Comparison of ENCODE assay signal across 10 mouse cellular contexts in genomic region chr1:31636575-31637356, GRCm38 (mm10).
"Had no signal": no experiment of that assay in that cellular context is flagged by ENCODE, and none has a peak within 500 bp of the region (broad histone marks: within the 10 kb centered on the region; RNA-seq: fewer than 3 reads in every experiment).

No protein-coding gene starts in this region.

- ATAC-seq: liver, embryonic 12.5 days; midbrain, embryonic 15.5 days had no signal

- H3K9ac ChIP-seq: limb, embryonic 15.5 days; liver, embryonic 12.5 days; lung, embryonic 15.5 days; midbrain, embryonic 15.5 days had no signal

- H3K27ac ChIP-seq: layer of hippocampus, adult 2 months; limb, embryonic 15.5 days; liver, embryonic 12.5 days; lung, embryonic 15.5 days; midbrain, embryonic 15.5 days; stomach, postnatal 0 days had no signal

- H3K4me2 ChIP-seq: limb, embryonic 15.5 days; liver, embryonic 12.5 days; lung, embryonic 15.5 days; midbrain, embryonic 15.5 days had no signal

- H3K9me3 ChIP-seq: limb, embryonic 15.5 days; liver, embryonic 12.5 days; lung, embryonic 15.5 days; midbrain, embryonic 15.5 days had no signal

- H3K36me3 ChIP-seq: limb, embryonic 15.5 days; liver, embryonic 12.5 days; lung, embryonic 15.5 days; midbrain, embryonic 15.5 days had no signal

- DNase-seq: kidney, postnatal 10 days; kidney, postnatal 4 days; left cerebral cortex, postnatal 4 days; thymus, postnatal 4 days had no signal

- H3K27me3 ChIP-seq: limb, embryonic 15.5 days; liver, embryonic 12.5 days; lung, embryonic 15.5 days; midbrain, embryonic 15.5 days had no signal

- H3K4me1 ChIP-seq: limb, embryonic 15.5 days; liver, embryonic 12.5 days; lung, embryonic 15.5 days; midbrain, embryonic 15.5 days had no signal

- H3K4me3 ChIP-seq: layer of hippocampus, adult 2 months; limb, embryonic 15.5 days; liver, embryonic 12.5 days; lung, embryonic 15.5 days; midbrain, embryonic 15.5 days had no signal
